Mouse (Mus musculus) G1E (cell line): ENCODE measurements around the gene Slc35c2.

Source experiments
- CTCF ChIP-seq: IDR thresholded peaks from 2 replicates; pipeline ENCODE4 v1.5.1; 2012; ENCODE audit warnings: low read depth, low read length, inconsistent platforms, mixed read lengths
- GATA1 ChIP-seq: IDR thresholded peaks from 2 replicates; pipeline ENCODE4 v1.6.1; 2012; ENCODE audit warnings: borderline replicate concordance, low read length, inconsistent platforms, mixed read lengths
- TAL1 ChIP-seq: conservative IDR thresholded peaks from 2 replicates; pipeline ENCODE4 v1.6.1; 2012; ENCODE audit warnings: low read depth, low read length, inconsistent platforms, mixed read lengths

- TF ChIP-seq CTCF, result no peak
- TF ChIP-seq GATA1, result no peak
- no peak for TF ChIP-seq TAL1
Measured at GRCm38 (mm10) chr2:165256213-165256612, 31.5 kb downstream of the Slc35c2 start.
